Mouse (Mus musculus): ENCODE data around the gene Csmd2. TPM values are rescaled to one million over a fixed set of nuclear protein-coding genes. Genes with fewer than 3 reads are reported as not detected.

Gene Csmd2
- polyA plus RNA-seq, 1 experiment from 2014 or later = 0.32 TPM

DNA sequence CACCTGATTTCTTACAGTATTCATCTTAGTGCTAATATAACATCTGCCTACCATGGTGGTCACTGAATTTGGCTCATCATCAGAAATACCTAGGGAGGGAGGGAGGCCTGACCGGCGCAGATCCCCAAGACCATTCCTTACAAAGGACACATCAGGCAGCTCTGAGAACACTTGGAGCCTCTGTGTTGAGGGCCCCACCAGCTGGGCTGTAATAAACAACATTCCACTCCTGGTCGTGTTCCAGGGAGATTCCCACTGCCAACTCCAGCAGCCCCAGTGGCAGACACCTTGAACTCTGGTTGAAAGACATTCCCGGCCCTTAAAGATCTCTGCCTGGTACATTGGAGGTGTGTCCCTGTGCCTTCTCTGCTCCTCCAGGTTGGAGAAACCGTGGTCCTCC, 327.7 kb downstream of the Csmd2 start:
- 49% methylated on average over 5 of the region's 5 CpGs for WGBS
- no peaks in the 10 kb centered on the region for H3K36me3 ChIP-seq (ENCODE audit: control insufficient read depth, insufficient read depth, low read length)

DNA sequence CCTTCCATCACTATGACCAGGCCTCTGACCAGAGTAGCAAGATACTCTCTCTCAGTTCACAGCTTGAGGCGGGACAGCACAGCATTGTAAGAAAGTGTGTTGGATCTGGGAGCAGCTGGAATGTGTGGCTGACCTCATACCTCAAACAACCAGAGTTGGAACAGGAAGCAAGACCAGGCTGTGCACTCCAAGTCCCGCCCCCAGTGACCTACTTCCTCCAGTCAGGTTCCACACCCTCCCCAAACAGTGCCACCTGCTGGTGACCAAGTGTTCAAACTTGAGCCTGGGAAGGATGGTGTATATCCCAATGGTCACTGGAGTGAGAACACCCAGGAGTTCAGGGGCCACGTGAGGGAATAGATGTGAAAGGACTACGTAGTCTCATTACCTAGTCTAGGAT, 330.3 kb downstream of the Csmd2 start:
- peaks cover 4% of the 10 kb centered on the region for H3K4me1 ChIP-seq (ENCODE audit: control insufficient read depth, insufficient read depth, low read length)
- no peaks in the 10 kb centered on the region for H3K36me3 ChIP-seq (ENCODE audit: control insufficient read depth, insufficient read depth, low read length)
- no peak for ATAC-seq (ENCODE audit: insufficient read depth, low FRiP score)
- no peaks in the 10 kb centered on the region for H3K27me3 ChIP-seq (ENCODE audit: control insufficient read depth, insufficient read depth, low read length)
- no peak overlapping the region for H3K27ac ChIP-seq (ENCODE audit: low read length)
- H3K4me2 ChIP-seq (ENCODE audit: low read depth, low read length) = no peak overlapping the region
- H3K9me3 ChIP-seq (replicated peaks; ENCODE audit: control insufficient read depth, low read length) = no peaks in the 10 kb centered on the region
- no peak overlapping the region for H3K4me3 ChIP-seq (replicated peaks; ENCODE audit: low read length)
- WGBS = 90% methylated on average over 4 of the region's 4 CpGs
- H3K9ac ChIP-seq (ENCODE audit: low read length) = no peak overlapping the region

More for the DNA sequence above, 327.7 kb downstream of the Csmd2 start:
- H3K4me1 ChIP-seq (ENCODE audit: control insufficient read depth, insufficient read depth, low read length) = peaks cover 4% of the 10 kb centered on the region
- no peaks in the 10 kb centered on the region for H3K27me3 ChIP-seq (ENCODE audit: control insufficient read depth, insufficient read depth, low read length)
- H3K4me2 ChIP-seq (ENCODE audit: low read depth, low read length) = no peak overlapping the region
- H3K9ac ChIP-seq (ENCODE audit: low read length) = no peak overlapping the region
- H3K9me3 ChIP-seq (replicated peaks; ENCODE audit: control insufficient read depth, low read length) = no peaks in the 10 kb centered on the region
- no peak overlapping the region for H3K27ac ChIP-seq (ENCODE audit: low read length)
- ATAC-seq (ENCODE audit: insufficient read depth, low FRiP score) = no peak
- H3K4me3 ChIP-seq (replicated peaks; ENCODE audit: low read length) = no peak overlapping the region

DNA sequence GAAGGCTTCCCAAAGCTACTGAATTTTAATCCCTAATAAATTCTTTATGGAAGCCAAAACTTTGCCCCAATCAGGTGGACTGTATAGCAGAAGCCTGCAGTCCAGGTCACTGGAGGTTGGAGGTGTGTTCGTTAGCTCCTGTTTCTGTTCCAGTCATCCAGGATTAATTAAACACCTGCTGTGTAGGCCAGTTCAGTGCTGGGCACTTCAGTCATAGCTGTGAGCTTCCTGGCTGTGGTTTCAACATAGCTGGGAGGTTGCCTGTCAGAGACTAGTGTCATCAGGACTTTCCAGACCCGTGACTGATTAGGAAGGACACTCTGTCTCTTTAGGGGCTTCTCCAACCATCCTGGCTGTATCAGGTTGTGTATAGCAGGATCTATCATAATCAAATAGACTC, 337.9 kb downstream of the Csmd2 start:
- no peaks in the 10 kb centered on the region for H3K4me1 ChIP-seq (ENCODE audit: control insufficient read depth, insufficient read depth, low read length)
- no peaks in the 10 kb centered on the region for H3K27me3 ChIP-seq (ENCODE audit: control insufficient read depth, insufficient read depth, low read length)
- no peak overlapping the region for H3K27ac ChIP-seq (ENCODE audit: low read length)
- no peaks in the 10 kb centered on the region for H3K36me3 ChIP-seq (ENCODE audit: control insufficient read depth, insufficient read depth, low read length)
- WGBS = 62% methylated on average over 2 of the region's 2 CpGs
- no peaks in the 10 kb centered on the region for H3K9me3 ChIP-seq (replicated peaks; ENCODE audit: control insufficient read depth, low read length)
- H3K9ac ChIP-seq (ENCODE audit: low read length) = no peak overlapping the region
- H3K4me2 ChIP-seq (ENCODE audit: low read depth, low read length) = no peak overlapping the region
- no peak for ATAC-seq (ENCODE audit: insufficient read depth, low FRiP score)
- H3K4me3 ChIP-seq (replicated peaks; ENCODE audit: low read length) = no peak overlapping the region

DNA sequence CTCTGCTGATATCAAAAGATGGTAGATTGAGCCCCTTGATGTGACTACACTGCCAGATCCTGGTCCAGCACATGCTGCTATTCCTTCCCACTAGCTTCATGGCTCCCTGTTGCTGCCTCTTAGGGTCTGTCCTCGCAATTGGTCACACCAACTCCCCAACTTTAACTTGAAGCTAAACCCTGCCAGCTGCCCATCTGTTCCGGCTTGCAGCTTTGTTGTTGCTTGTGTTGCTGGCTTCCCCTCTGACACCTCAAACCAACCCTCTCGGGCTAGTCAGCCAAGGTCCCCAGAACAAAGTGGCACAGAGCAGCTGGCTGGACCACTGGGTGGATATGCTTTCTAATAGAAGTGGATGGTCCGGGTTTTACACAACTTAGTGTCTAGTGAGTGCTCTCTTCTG, 339.1 kb downstream of the Csmd2 start:
- no peaks in the 10 kb centered on the region for H3K4me1 ChIP-seq (ENCODE audit: control insufficient read depth, insufficient read depth, low read length)
- 69% methylated on average over 4 of the region's 4 CpGs for WGBS
- ATAC-seq (ENCODE audit: insufficient read depth, low FRiP score) = no peak

DNA sequence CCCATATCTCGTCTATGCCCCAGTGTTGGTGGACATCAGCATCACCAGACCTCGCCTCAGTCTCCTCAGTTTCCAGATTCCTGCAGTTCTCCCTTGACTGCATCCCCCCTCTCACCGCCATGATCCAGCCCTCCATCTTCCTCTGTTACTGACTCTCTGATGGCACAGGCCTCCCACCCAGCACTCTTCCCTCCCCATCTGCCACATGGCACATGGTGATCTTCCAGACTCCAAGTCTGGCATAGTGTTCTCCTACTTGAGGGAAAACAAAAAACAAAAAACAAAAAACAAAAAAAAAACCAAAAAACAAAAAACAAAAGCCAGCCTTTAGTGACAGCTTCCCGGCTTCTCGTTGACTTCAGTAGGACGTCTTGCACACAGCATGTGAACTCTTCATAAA, 339.8 kb downstream of the Csmd2 start:
- Histone ChIP-seq H3K27me3 (ENCODE audit: control insufficient read depth, insufficient read depth, low read length) (no peaks in the 10 kb centered on the region), H3K9me3 (replicated peaks; ENCODE audit: control insufficient read depth, low read length) (no peaks in the 10 kb centered on the region), H3K4me1 (ENCODE audit: control insufficient read depth, insufficient read depth, low read length) (no peaks in the 10 kb centered on the region), H3K4me3 (replicated peaks; ENCODE audit: low read length) (no peak overlapping the region), H3K36me3 (ENCODE audit: control insufficient read depth, insufficient read depth, low read length) (no peaks in the 10 kb centered on the region), H3K9ac (ENCODE audit: low read length) (no peak overlapping the region), H3K4me2 (ENCODE audit: low read depth, low read length) (no peak overlapping the region), H3K27ac (ENCODE audit: low read length) (no peak overlapping the region)
- WGBS = 73% methylated on average over 6 of the region's 6 CpGs
- no peak for ATAC-seq (ENCODE audit: insufficient read depth, low FRiP score)

More for the DNA sequence above, 339.1 kb downstream of the Csmd2 start:
- no peaks in the 10 kb centered on the region for H3K36me3 ChIP-seq (ENCODE audit: control insufficient read depth, insufficient read depth, low read length)
- H3K9me3 ChIP-seq (replicated peaks; ENCODE audit: control insufficient read depth, low read length) = no peaks in the 10 kb centered on the region
- H3K9ac ChIP-seq (ENCODE audit: low read length) = no peak overlapping the region
- H3K27me3 ChIP-seq (ENCODE audit: control insufficient read depth, insufficient read depth, low read length) = no peaks in the 10 kb centered on the region
- no peak overlapping the region for H3K4me3 ChIP-seq (replicated peaks; ENCODE audit: low read length)
- no peak overlapping the region for H3K27ac ChIP-seq (ENCODE audit: low read length)
- no peak overlapping the region for H3K4me2 ChIP-seq (ENCODE audit: low read depth, low read length)

DNA sequence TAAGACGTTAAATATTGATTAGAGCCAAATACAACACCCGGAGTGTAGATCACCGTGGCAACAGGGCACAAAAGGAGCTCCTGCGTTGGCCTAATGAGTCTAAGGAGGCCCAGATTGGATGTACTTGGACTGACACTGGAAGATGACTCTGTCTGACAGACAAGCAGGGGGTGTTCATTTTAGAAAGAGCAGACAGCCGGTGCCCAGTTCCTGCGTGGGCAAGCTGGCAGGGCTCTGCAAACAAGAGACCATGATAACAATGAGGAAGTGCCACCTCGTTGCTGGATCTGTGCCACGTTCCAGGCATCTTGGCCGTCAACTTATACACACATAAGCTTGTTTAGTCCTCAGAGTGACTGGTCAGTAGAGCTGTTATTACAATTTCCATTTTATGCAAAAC, 342.9 kb downstream of the Csmd2 start:
- no peaks in the 10 kb centered on the region for H3K36me3 ChIP-seq (ENCODE audit: control insufficient read depth, insufficient read depth, low read length)

DNA sequence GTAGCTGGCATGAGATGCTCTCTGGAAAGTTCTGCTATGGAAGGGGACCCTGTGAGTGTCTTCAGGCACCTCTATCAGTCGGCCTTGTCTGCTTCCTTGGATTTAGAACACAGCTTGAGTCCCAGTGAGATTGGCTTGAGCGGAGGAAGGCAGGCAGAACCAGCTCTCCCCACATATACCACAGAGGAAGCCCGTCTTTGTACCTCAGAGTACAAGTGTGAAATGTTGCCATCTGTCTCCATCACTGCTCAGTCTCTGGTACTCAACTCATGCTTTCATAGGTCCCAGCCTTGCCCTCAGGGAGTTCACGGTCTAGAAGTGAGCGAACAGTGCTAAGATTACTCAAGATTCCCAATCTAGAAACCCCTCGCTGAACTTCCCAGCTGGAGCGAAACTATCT, 352.8 kb downstream of the Csmd2 start:
- H3K9ac ChIP-seq (ENCODE audit: low read length) = no peak overlapping the region
- no peaks in the 10 kb centered on the region for H3K9me3 ChIP-seq (replicated peaks; ENCODE audit: control insufficient read depth, low read length)
- H3K4me2 ChIP-seq (ENCODE audit: low read depth, low read length) = no peak overlapping the region
- ATAC-seq (ENCODE audit: insufficient read depth, low FRiP score) = no peak
- H3K4me3 ChIP-seq (replicated peaks; ENCODE audit: low read length) = no peak overlapping the region
- H3K36me3 ChIP-seq (ENCODE audit: control insufficient read depth, insufficient read depth, low read length) = no peaks in the 10 kb centered on the region
- no peaks in the 10 kb centered on the region for H3K4me1 ChIP-seq (ENCODE audit: control insufficient read depth, insufficient read depth, low read length)
- H3K27me3 ChIP-seq (ENCODE audit: control insufficient read depth, insufficient read depth, low read length) = no peaks in the 10 kb centered on the region
- WGBS = 85% methylated on average over 7 of the region's 7 CpGs
- H3K27ac ChIP-seq (ENCODE audit: low read length) = no peak overlapping the region

More for the DNA sequence above, 342.9 kb downstream of the Csmd2 start:
- Histone ChIP-seq H3K4me1 (ENCODE audit: control insufficient read depth, insufficient read depth, low read length) (no peaks in the 10 kb centered on the region), H3K9me3 (replicated peaks; ENCODE audit: control insufficient read depth, low read length) (no peaks in the 10 kb centered on the region), H3K27ac (ENCODE audit: low read length) (no peak overlapping the region), H3K27me3 (ENCODE audit: control insufficient read depth, insufficient read depth, low read length) (no peaks in the 10 kb centered on the region), H3K9ac (ENCODE audit: low read length) (no peak overlapping the region), H3K4me2 (ENCODE audit: low read depth, low read length) (no peak overlapping the region), H3K4me3 (replicated peaks; ENCODE audit: low read length) (no peak overlapping the region)
- 68% methylated on average over 9 of the region's 9 CpGs for WGBS
- ATAC-seq (ENCODE audit: insufficient read depth, low FRiP score) = no peak

DNA sequence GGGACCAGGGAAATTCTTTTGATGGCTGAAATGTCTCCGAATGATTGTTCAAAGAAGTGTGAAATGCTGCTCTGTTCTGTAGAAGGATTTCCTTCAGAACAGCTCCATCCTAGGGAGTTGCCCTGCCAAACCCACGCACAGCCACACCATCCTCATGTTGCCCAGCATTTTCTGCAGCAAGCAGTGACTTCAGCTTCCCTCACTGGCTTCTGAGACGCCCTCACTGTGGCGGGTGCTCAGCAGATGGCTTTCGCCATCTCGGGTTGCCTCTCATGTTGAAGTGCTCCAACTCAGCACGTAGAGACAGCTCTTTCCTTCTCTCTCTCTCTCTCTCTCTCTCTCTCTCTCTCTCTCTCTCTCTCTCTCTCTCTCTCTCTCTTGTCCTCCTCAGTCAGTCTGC, 353.7 kb downstream of the Csmd2 start:
- ATAC-seq (ENCODE audit: insufficient read depth, low FRiP score) = no peak
- Histone ChIP-seq H3K4me3 (replicated peaks; ENCODE audit: low read length) (no peak overlapping the region), H3K27ac (ENCODE audit: low read length) (no peak overlapping the region), H3K9ac (ENCODE audit: low read length) (no peak overlapping the region), H3K9me3 (replicated peaks; ENCODE audit: control insufficient read depth, low read length) (no peaks in the 10 kb centered on the region), H3K27me3 (ENCODE audit: control insufficient read depth, insufficient read depth, low read length) (no peaks in the 10 kb centered on the region), H3K36me3 (ENCODE audit: control insufficient read depth, insufficient read depth, low read length) (no peaks in the 10 kb centered on the region), H3K4me2 (ENCODE audit: low read depth, low read length) (no peak overlapping the region), H3K4me1 (ENCODE audit: control insufficient read depth, insufficient read depth, low read length) (no peaks in the 10 kb centered on the region)
- WGBS = 56% methylated on average over 7 of the region's 7 CpGs

DNA sequence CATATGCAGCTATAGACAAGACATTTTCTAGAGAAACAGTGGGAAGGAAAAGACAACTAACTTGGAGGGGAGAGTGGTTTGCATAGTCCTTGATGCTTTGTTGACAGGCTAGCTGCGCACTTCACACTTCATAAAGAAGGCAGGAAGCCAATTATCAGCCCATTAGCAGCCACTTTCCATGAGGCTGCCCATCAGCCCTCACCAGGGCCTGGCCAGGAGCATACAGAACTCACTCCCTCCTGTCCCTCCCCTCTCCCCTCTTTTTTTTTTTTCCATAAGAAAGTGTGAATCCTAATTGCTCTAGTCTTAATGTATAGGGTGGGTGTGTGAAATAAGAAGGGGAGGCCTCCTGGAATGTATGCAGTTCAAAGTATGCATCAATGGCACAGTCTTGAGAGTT, 354.6 kb downstream of the Csmd2 start:
- Histone ChIP-seq H3K27me3 (ENCODE audit: control insufficient read depth, insufficient read depth, low read length) (no peaks in the 10 kb centered on the region), H3K9me3 (replicated peaks; ENCODE audit: control insufficient read depth, low read length) (no peaks in the 10 kb centered on the region), H3K9ac (ENCODE audit: low read length) (no peak overlapping the region), H3K4me2 (ENCODE audit: low read depth, low read length) (no peak overlapping the region), H3K4me1 (ENCODE audit: control insufficient read depth, insufficient read depth, low read length) (no peaks in the 10 kb centered on the region), H3K27ac (ENCODE audit: low read length) (no peak overlapping the region), H3K4me3 (replicated peaks; ENCODE audit: low read length) (no peak overlapping the region), H3K36me3 (ENCODE audit: control insufficient read depth, insufficient read depth, low read length) (no peaks in the 10 kb centered on the region)
- WGBS = 23% methylated on average over 1 of the region's 1 CpGs
- ATAC-seq (ENCODE audit: insufficient read depth, low FRiP score) = no peak

DNA sequence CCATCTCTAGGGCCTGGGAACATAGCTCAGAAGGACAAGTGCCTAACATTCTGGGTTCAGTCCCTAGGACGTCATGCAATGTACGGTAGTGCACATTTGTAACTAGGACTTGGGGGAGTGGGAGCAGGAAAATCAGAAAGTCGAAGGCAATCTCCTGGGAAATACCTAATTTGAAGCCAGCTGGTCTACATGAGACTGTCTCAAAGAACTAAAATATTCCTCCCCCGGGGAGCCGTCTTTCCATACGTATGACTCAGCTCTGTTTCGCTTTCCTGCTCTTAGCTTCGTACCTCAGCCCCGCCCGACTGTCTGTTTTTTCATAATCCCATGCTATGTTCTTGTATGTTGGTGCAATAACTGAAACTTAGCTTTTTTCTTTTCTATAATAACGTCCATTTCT, 371.1 kb downstream of the Csmd2 start:
- H3K9ac ChIP-seq (ENCODE audit: low read length) = no peak overlapping the region
- H3K4me3 ChIP-seq (replicated peaks; ENCODE audit: low read length) = no peak overlapping the region
- no peak overlapping the region for H3K4me2 ChIP-seq (ENCODE audit: low read depth, low read length)
- H3K9me3 ChIP-seq (replicated peaks; ENCODE audit: control insufficient read depth, low read length) = no peaks in the 10 kb centered on the region
- no peak overlapping the region for H3K27ac ChIP-seq (ENCODE audit: low read length)
- WGBS = 85% methylated on average over 11 of the region's 11 CpGs
- H3K4me1 ChIP-seq (ENCODE audit: control insufficient read depth, insufficient read depth, low read length) = no peaks in the 10 kb centered on the region
- no peaks in the 10 kb centered on the region for H3K27me3 ChIP-seq (ENCODE audit: control insufficient read depth, insufficient read depth, low read length)
- H3K36me3 ChIP-seq (ENCODE audit: control insufficient read depth, insufficient read depth, low read length) = no peaks in the 10 kb centered on the region
- ATAC-seq (ENCODE audit: insufficient read depth, low FRiP score) = no peak

All from stomach, embryonic 16.5 days (tissue).